Mouse (Mus musculus): Measurements from ENCODE around the gene Psma6.

DNA sequence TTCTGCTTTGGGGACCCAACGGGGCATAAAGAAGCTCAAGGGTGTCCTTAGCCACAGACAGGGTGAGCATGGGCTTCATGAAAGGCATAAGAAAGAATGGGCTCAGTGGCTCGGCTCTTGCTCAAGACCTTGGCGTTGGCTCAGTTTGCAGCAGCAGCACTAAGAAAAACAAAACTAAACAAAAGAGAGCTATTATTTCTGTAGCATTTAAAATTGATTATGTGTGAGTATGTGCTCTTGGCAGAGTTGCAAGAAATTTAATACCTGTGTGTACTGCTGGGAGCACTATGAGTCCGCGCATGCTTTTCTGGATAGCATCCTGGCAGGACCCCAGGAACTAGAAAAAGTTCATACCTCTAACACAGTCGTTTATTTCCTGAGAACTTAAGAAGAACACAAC lies 77.7 kb downstream of the Psma6 start:
- TF ChIP-seq CTCF (IDR thresholded peaks at IDR 0.05; ENCODE audit: low read depth) (no peak), EP300 (IDR thresholded peaks at IDR 0.05; ENCODE audit: low read depth) (no peak)

Data from liver, postnatal 0 days (tissue).